Mouse (Mus musculus) E14TG2a.4 (cell line): ENCODE measurements at regions not wholly inside any gene's neighbourhood (a gene's known extent, or its start where the extent isn't known, plus 50 kb on each side); places are given as distances from the start of the nearest gene placed in this dataset.

Experiments used
- H3K27me3 ChIP-seq: 2 replicates; pipeline ENCODE4 v1.6.1; 2014; ENCODE audit warnings: low read length, control low read depth; ENCODE audit not compliant: insufficient read depth
- H3K36me3 ChIP-seq: 2 replicates; pipeline ENCODE4 v1.6.1; 2014; ENCODE audit warnings: low read length, control low read depth; ENCODE audit not compliant: insufficient read depth
- H3K4me1 ChIP-seq: replicated peaks from 2 replicates; pipeline ENCODE4 v1.6.1; 2014; ENCODE audit warnings: low read depth, low read length, control low read depth
- H3K4me3 ChIP-seq: replicated peaks from 2 replicates; pipeline ENCODE4 v1.5.1; 2014; ENCODE audit warnings: mild to moderate bottlenecking, low read length
- H3K9me3 ChIP-seq: 2 replicates; pipeline ENCODE4 v1.6.1; 2014; ENCODE audit warnings: low read length, control low read depth
- CTCF ChIP-seq: conservative IDR thresholded peaks from 2 replicates; pipeline ENCODE4 v1.5.1; 2014; ENCODE audit warnings: low read length
- NANOG ChIP-seq: IDR thresholded peaks from 2 replicates; pipeline ENCODE4 v1.6.1; 2014; ENCODE audit warnings: borderline replicate concordance, low read length, mixed read lengths
- POU5F1 ChIP-seq: IDR thresholded peaks from 2 replicates; pipeline ENCODE4 v1.6.1; 2014; ENCODE audit warnings: low read length, borderline replicate concordance

GRCm38 (mm10) chr13:39836053-39836584 lies 525.1 kb downstream of the Ofcc1 start:
- Histone ChIP-seq H3K9me3 (no peaks in the 10 kb centered on the region), H3K27me3 (no peaks in the 10 kb centered on the region), H3K4me3 (no peak overlapping the region), H3K4me1 (no peaks in the 10 kb centered on the region), H3K36me3 (no peaks in the 10 kb centered on the region)
- TF ChIP-seq CTCF (no peak), POU5F1 (no peak), NANOG (no peak)

GRCm38 (mm10) chr13:39835302-39835701 lies 525.9 kb downstream of the Ofcc1 start:
- Histone ChIP-seq H3K27me3 (no peaks in the 10 kb centered on the region), H3K9me3 (no peaks in the 10 kb centered on the region), H3K4me3 (no peak overlapping the region), H3K36me3 (no peaks in the 10 kb centered on the region), H3K4me1 (no peaks in the 10 kb centered on the region)
- no peak for TF ChIP-seq CTCF
- no peak for TF ChIP-seq POU5F1
- no peak for TF ChIP-seq NANOG

- TF ChIP-seq CTCF (no peak), POU5F1 (no peak), NANOG (no peak)
- no peaks in the 10 kb centered on the region for H3K9me3 ChIP-seq
Observed at GRCm38 (mm10) chr13:39834521-39835245, 526.6 kb downstream of the Ofcc1 start.

GRCm38 (mm10) chr13:39823965-39824555 lies 537.2 kb downstream of the Ofcc1 start:
- Histone ChIP-seq H3K4me1 (peaks cover 25% of the 10 kb centered on the region), H3K4me3 (peak overlapping the region; percentile 67), H3K27me3 (no peaks in the 10 kb centered on the region), H3K36me3 (no peaks in the 10 kb centered on the region), H3K9me3 (no peaks in the 10 kb centered on the region)
- no peak for TF ChIP-seq CTCF
- TF ChIP-seq POU5F1, result no peak
- no peak for TF ChIP-seq NANOG

More at GRCm38 (mm10) chr13:39834521-39835245, 526.6 kb downstream of the Ofcc1 start:
- Histone ChIP-seq H3K4me1 (no peaks in the 10 kb centered on the region), H3K27me3 (no peaks in the 10 kb centered on the region), H3K4me3 (no peak overlapping the region), H3K36me3 (no peaks in the 10 kb centered on the region)

GRCm38 (mm10) chr13:39823346-39823954 lies 537.8 kb downstream of the Ofcc1 start:
- H3K9me3 ChIP-seq, result no peaks in the 10 kb centered on the region
- H3K4me1 ChIP-seq, result peaks cover 25% of the 10 kb centered on the region
- TF ChIP-seq NANOG (no peak), POU5F1 (no peak), CTCF (no peak)
- H3K36me3 ChIP-seq, result no peaks in the 10 kb centered on the region
- H3K4me3 ChIP-seq, result peak overlapping the region; percentile 67
- H3K27me3 ChIP-seq, result no peaks in the 10 kb centered on the region

GRCm38 (mm10) chr13:39774554-39774953 lies 586.7 kb downstream of the Ofcc1 start:
- no peak overlapping the region for H3K4me3 ChIP-seq
- no peak for TF ChIP-seq CTCF
- no peak for TF ChIP-seq NANOG
- no peak for TF ChIP-seq POU5F1

GRCm38 (mm10) chr13:39774111-39774510 lies 587.1 kb downstream of the Ofcc1 start:
- no peak for TF ChIP-seq POU5F1
- TF ChIP-seq CTCF, result no peak
- no peaks in the 10 kb centered on the region for H3K9me3 ChIP-seq
- no peaks in the 10 kb centered on the region for H3K27me3 ChIP-seq
- no peaks in the 10 kb centered on the region for H3K4me1 ChIP-seq
- H3K4me3 ChIP-seq, result no peak overlapping the region
- H3K36me3 ChIP-seq, result no peaks in the 10 kb centered on the region

More at GRCm38 (mm10) chr13:39774554-39774953, 586.7 kb downstream of the Ofcc1 start:
- no peaks in the 10 kb centered on the region for H3K4me1 ChIP-seq
- no peaks in the 10 kb centered on the region for H3K36me3 ChIP-seq
- H3K27me3 ChIP-seq, result no peaks in the 10 kb centered on the region
- H3K9me3 ChIP-seq, result no peaks in the 10 kb centered on the region

GRCm38 (mm10) chr13:39769228-39769627 lies 592.0 kb downstream of the Ofcc1 start:
- H3K27me3 ChIP-seq, result no peaks in the 10 kb centered on the region
- no peak for TF ChIP-seq CTCF
- no peak for TF ChIP-seq POU5F1
- no peak for TF ChIP-seq NANOG
- H3K36me3 ChIP-seq, result no peaks in the 10 kb centered on the region
- H3K4me1 ChIP-seq, result no peaks in the 10 kb centered on the region
- no peak overlapping the region for H3K4me3 ChIP-seq
- H3K9me3 ChIP-seq, result no peaks in the 10 kb centered on the region

GRCm38 (mm10) chr13:39766897-39767296 lies 594.4 kb downstream of the Ofcc1 start:
- Histone ChIP-seq H3K9me3 (no peaks in the 10 kb centered on the region), H3K27me3 (no peaks in the 10 kb centered on the region), H3K36me3 (no peaks in the 10 kb centered on the region), H3K4me3 (no peak overlapping the region), H3K4me1 (no peaks in the 10 kb centered on the region)
- TF ChIP-seq NANOG (no peak), CTCF (no peak), POU5F1 (no peak)
